Mouse (Mus musculus) naive thymus-derived CD4-positive, alpha-beta T cell, adult 5 months (primary cell): Measurements from ENCODE around the gene Olfr1161. TPM values are rescaled to one million over a fixed set of nuclear protein-coding genes. Genes with fewer than 3 reads are reported as not detected.

Experiments
- polyA plus RNA-seq: library from polyadenylated mRNA; unstranded; fragments of 100-300 nt; shearing (Covaris generic); gene quantifications from one replicate; pipeline ENCODE4 v1.2.1, GENCODE M21; 2017

Gene Olfr1161
- polyA plus RNA-seq: not detected

GRCm38 (mm10) chr2:88022474-88022873 is at the start of gene Olfr1161:
Gene Olfr1161, plus strand, starts transcription at chr2:88022774.

DNA sequence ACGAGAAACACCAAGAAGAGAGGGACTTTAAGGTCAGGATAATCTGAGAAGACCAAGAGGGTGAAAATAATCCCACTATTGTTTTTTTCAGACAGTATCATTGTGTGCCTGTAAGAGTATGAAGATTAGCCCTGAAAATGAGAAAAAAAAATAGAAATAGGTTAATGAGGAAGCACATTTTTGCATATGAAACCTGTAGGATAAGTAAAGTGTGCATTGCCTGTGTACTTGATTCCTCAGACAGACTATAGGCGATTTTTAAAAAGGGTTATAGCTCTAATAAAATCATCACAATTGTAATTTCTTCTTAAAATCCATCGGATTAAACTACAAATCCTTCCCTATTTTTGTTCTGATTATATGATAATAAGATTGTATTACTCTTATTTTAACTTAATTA is 48.0 kb upstream of the Olfr1161 start, which contains the start of gene Olfr74:
Gene Olfr74 (minus strand): TSS at position 101 of the 400 bp plus-strand sequence.

GRCm38 (mm10) chr2:87989813-87990212 is 32.8 kb upstream of the Olfr1161 start, which contains the start of gene Olfr1158:
Gene Olfr1158, plus strand, starts transcription at chr2:87990113.

GRCm38 (mm10) chr2:88007515-88008318 is 14.9 kb upstream of the Olfr1161 start, which contains the start of gene Olfr1160:
Gene Olfr1160, minus strand, starts transcription at chr2:88008268.

GRCm38 (mm10) chr2:88037599-88037998 is 15.0 kb downstream of the Olfr1161 start, which contains the start of gene Olfr73:
Gene Olfr73, minus strand, starts transcription at chr2:88037699.

DNA sequence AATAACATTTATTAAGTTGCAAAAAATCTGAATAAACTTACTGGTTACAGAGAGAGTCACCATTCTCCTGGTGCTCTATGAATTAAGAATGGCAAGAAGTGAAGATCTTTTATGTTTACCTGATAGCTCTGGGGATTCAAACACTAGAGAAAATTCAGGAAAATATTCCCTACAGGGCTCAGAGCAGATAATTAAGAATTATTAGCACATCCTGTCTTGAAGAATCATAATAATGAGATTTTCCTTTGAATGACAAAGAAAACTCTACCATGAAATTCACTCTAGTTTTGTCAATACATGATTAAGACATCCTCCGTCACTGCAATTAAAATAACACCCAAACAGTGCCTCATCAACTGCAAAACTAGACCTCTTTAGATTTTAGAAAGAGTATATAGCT is 28.5 kb downstream of the Olfr1161 start, which contains the start of gene Olfr1162:
Gene Olfr1162 (minus strand): TSS at position 101 of the 400 bp plus-strand sequence.

GRCm38 (mm10) chr2:88071730-88072129 is 49.2 kb downstream of the Olfr1161 start, which contains the start of gene Olfr1163:
Gene Olfr1163, minus strand, starts transcription at chr2:88071830.

Other genes starting within 250 kb of the Olfr1161 start
- not detected for gene Olfr152, start 243.3 kb upstream of the Olfr1161 start, polyA plus RNA-seq
- not detected for gene Olfr1143, start 222.2 kb upstream of the Olfr1161 start, polyA plus RNA-seq
- gene Olfr1145, start 213.0 kb upstream of the Olfr1161 start, polyA plus RNA-seq: not detected
- not detected for gene Olfr1148, start 192.2 kb upstream of the Olfr1161 start, polyA plus RNA-seq
- not detected for gene Olfr1150-ps1, start 178.8 kb upstream of the Olfr1161 start, polyA plus RNA-seq
- gene Olfr1151, start 166.9 kb upstream of the Olfr1161 start, polyA plus RNA-seq: 0.39 TPM
- 0.07 TPM for gene Olfr1152, start 156.3 kb upstream of the Olfr1161 start, polyA plus RNA-seq
- gene Olfr1153, start 127.8 kb upstream of the Olfr1161 start, polyA plus RNA-seq: not detected
- not detected for gene Olfr1154, start 117.6 kb upstream of the Olfr1161 start, polyA plus RNA-seq
- gene Olfr1155, start 77.6 kb upstream of the Olfr1161 start, polyA plus RNA-seq: not detected
- 0.17 TPM for gene Olfr1156, start 69.7 kb upstream of the Olfr1161 start, polyA plus RNA-seq
- gene Olfr1157, start 54.5 kb upstream of the Olfr1161 start, polyA plus RNA-seq: not detected
- gene Olfr74, start 48.1 kb upstream of the Olfr1161 start, polyA plus RNA-seq: not detected
- gene Olfr1158, start 32.7 kb upstream of the Olfr1161 start, polyA plus RNA-seq: not detected
- gene Olfr1160, start 14.5 kb upstream of the Olfr1161 start, polyA plus RNA-seq: 0.05 TPM
- not detected for gene Olfr73, start 14.9 kb downstream of the Olfr1161 start, polyA plus RNA-seq
- not detected for gene Olfr1162, start 28.4 kb downstream of the Olfr1161 start, polyA plus RNA-seq
- gene Olfr1163, start 49.1 kb downstream of the Olfr1161 start, polyA plus RNA-seq: not detected
- not detected for gene Olfr1164, start 71.2 kb downstream of the Olfr1161 start, polyA plus RNA-seq
- gene Olfr1166, start 105.5 kb downstream of the Olfr1161 start, polyA plus RNA-seq: not detected
- 0.10 TPM for gene Olfr1167, start 132.4 kb downstream of the Olfr1161 start, polyA plus RNA-seq
- not detected for gene Olfr1168, start 159.1 kb downstream of the Olfr1161 start, polyA plus RNA-seq
- gene Olfr1170, start 205.6 kb downstream of the Olfr1161 start, polyA plus RNA-seq: not detected